Mouse (Mus musculus) liver, embryonic 14.5 days (tissue): ENCODE measurements at regions not wholly inside any gene's neighbourhood (a gene's known extent, or its start where the extent isn't known, plus 50 kb on each side); places are given as distances from the start of the nearest gene placed in this dataset.
A peak's percentile ranks its signal among the peaks of the same experiment; 100 is the strongest.

Source experiments
- ATAC-seq: fragments of 200-750 bp; cut with Nextera tagmentation; 2 replicates; pipeline ENCODE4 v1.8.0; 2017; ENCODE audit warnings: moderate number of reproducible peaks, mild to moderate bottlenecking, moderate library complexity; ENCODE audit not compliant: insufficient read depth
- DNase-seq, 3 experiments: peaks; one replicate each; pipeline ENCODE4 v3.0.0-alpha.2; 2012 to 2013; ENCODE audit warnings: low read depth in 3 of 3, low spot score in 3 of 3
- H3K27ac ChIP-seq: fragments of 300-500 bp; sonication (generic); 2 replicates; pipeline ENCODE4 v1.5.1; 2014; ENCODE audit warnings: moderate library complexity, mild to moderate bottlenecking, control low read depth, inconsistent platforms
- H3K27me3 ChIP-seq: fragments of 300-500 bp; sonication (generic); 2 replicates; pipeline ENCODE4 v1.6.1; 2014; ENCODE audit warnings: mild to moderate bottlenecking, low read length, moderate library complexity; ENCODE audit not compliant: control insufficient read depth, insufficient read depth
- H3K36me3 ChIP-seq: fragments of 300-500 bp; sonication (generic); replicated peaks from 2 replicates; pipeline ENCODE4 v1.6.1; 2014; ENCODE audit warnings: low read depth; ENCODE audit not compliant: control insufficient read depth, insufficient read depth
- H3K4me1 ChIP-seq, 2 experiments: fragments of 200-500 bp in 1 of 2; fragments of 300-500 bp in 1 of 2; sonication (generic) in 1 of 2; replicated peaks; 2 replicates each; pipeline ENCODE4 v1.6.1; 2012 to 2014; ENCODE audit warnings: antibody characterized with exemption in 1 of 2, inconsistent platforms in 1 of 2, low read length in 1 of 2; ENCODE audit not compliant: control insufficient read depth in 2 of 2, insufficient read depth in 2 of 2
- H3K4me2 ChIP-seq: fragments of 300-500 bp; sonication (generic); 2 replicates; pipeline ENCODE4 v1.6.1; 2014; ENCODE audit warnings: low read depth, mild to moderate bottlenecking, control low read depth, moderate library complexity
- H3K4me3 ChIP-seq, 2 experiments: fragments of 200-500 bp in 1 of 2; fragments of 300-500 bp in 1 of 2; sonication (generic) in 1 of 2; 2 replicates each; pipeline ENCODE4 v1.5.1; 2012 to 2014; ENCODE audit warnings: low read depth in 2 of 2, low read length in 2 of 2, mild to moderate bottlenecking in 2 of 2, control low read depth in 1 of 2, inconsistent platforms in 1 of 2, moderate library complexity in 1 of 2; ENCODE audit not compliant: insufficient read depth in 1 of 2
- H3K9ac ChIP-seq: fragments of 300-500 bp; sonication (generic); replicated peaks from 2 replicates; pipeline ENCODE4 v1.6.1; 2014; ENCODE audit warnings: mild to moderate bottlenecking, control low read depth, moderate library complexity
- H3K9me3 ChIP-seq: fragments of 300-500 bp; sonication (generic); 2 replicates; pipeline ENCODE4 v1.6.1; 2016; ENCODE audit warnings: low read length, mixed read lengths; ENCODE audit not compliant: control insufficient read depth
- CTCF ChIP-seq: IDR thresholded peaks from 2 replicates; pipeline ENCODE4 v1.5.1; 2016; ENCODE audit warnings: antibody characterized with exemption, low read depth, control low read depth
- EP300 ChIP-seq: IDR thresholded peaks from 2 replicates; pipeline ENCODE4 v1.6.1; 2016; ENCODE audit warnings: antibody characterized with exemption, low read depth
- WGBS: fragments of 180-500 bp; shearing (Covaris S2); extraction: QIAGEN DNeasy Blood & Tissue Kit; methylation state at CpG from one replicate; pipeline ENCODE4 v1.1.7; 2014; ENCODE audit not compliant: insufficient replicate concordance; 5-methylcytosine and 5-hydroxymethylcytosine counted together

DNA sequence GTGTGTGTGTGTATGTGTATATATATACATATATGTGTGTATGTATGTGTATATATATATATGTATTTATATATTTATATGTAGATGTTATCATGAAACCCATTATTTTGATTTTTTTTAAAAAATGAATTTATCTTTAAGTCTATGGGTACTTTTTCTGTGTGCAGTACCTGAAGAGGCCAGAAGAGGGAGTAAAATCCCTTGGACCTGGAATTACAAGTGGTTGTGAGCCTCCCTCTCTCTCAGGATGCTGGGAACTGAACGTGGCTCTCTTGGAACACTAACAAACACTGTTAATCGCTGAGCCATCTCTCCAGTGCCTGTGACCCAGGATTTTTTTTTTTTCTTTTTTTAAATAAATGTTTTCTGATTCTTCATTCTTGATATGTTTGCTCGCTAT, 58.6 kb upstream of the 4931429L15Rik start:
- peak; percentile 34; the same call in 1 of the 2 replicates for TF ChIP-seq CTCF
- TF ChIP-seq EP300 = no peak
- ATAC-seq = no peak
- H3K27ac ChIP-seq = no peak overlapping the region
- no peak overlapping the region for H3K4me3 ChIP-seq
- H3K9ac ChIP-seq = no peak overlapping the region
- no peaks in the 10 kb centered on the region for H3K27me3 ChIP-seq
- H3K36me3 ChIP-seq = no peaks in the 10 kb centered on the region
- H3K4me2 ChIP-seq = no peak overlapping the region
- WGBS = 58% methylated on average over 3 of the region's 3 CpGs
- no peaks in the 10 kb centered on the region for H3K4me1 ChIP-seq
- H3K9me3 ChIP-seq = no peaks in the 10 kb centered on the region
- DNase-seq = no peak
